Mouse (Mus musculus) olfactory bulb, adult 2 months (tissue): Measurements from ENCODE around the gene Ctsf.

ENCODE experiments used
- CTCF ChIP-seq: fragments of 200-500 bp; IDR thresholded peaks from 2 replicates; pipeline ENCODE4 v1.5.1; 2012; ENCODE audit warnings: low read depth, mild to moderate bottlenecking, low read length, moderate library complexity; ENCODE audit not compliant: insufficient read depth
- POLR2A ChIP-seq: fragments of 200-500 bp; IDR thresholded peaks from 2 replicates; pipeline ENCODE4 v1.6.1; 2012; ENCODE audit warnings: mild to moderate bottlenecking, low read depth, low read length, moderate library complexity; ENCODE audit not compliant: insufficient read depth

GRCm38 (mm10) chr19:4849800-4850199 is 5.1 kb upstream of the Ctsf start:
- no peak for TF ChIP-seq CTCF
- no peak for TF ChIP-seq POLR2A
